Mouse (Mus musculus): Measurements from ENCODE around the gene Fgfr2. TPM values are rescaled to one million over a fixed set of nuclear protein-coding genes. Genes with fewer than 3 reads are reported as not detected.

Fgfr2 gene
- total and polyA plus RNA-seq, 2 experiments from 2014 or later = 17.1 to 47.6 TPM

DNA sequence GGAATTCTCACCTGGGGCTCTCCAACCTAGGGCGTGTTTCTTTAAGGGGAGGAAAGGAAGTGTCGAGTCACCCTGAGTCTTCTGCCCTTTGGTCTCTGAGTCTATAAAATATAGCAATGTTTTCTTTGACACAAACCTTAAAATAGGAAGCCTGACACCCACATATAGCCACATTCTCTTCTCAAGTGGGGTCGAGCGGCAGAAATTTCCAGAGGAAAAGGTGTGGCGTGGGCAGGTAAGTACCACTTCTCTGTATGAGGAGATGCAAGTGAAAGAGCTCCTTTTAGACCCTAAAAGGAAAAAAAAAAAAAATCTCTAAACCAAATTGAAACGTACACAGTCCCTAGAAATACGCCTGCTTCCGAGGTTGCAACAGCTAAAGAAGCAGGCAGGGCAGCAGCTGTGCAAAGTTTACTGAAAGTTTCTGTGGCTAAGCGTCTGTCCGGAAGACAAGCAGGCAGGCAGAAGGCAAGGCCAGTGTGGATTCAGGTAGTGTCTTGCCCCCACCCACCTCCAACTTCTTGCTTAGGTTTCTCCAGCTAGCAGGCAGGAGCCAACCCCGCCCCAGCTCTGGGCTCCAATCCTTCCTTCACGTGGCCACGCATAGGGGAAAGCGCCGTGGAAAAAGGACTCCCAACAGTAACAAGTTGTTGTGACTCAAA, 2477.7 kb downstream of the Fgfr2 start:
- Histone ChIP-seq H3K4me1 (ENCODE audit: insufficient read depth) (peaks cover 5% of the 10 kb centered on the region; the same call in 1 of the 2 replicates), H3K9ac (peak overlapping the region; percentile 40; the same call in 1 of the 2 replicates), H3K27me3 (ENCODE audit: insufficient read depth, low read length) (peaks cover 9% of the 10 kb centered on the region), H3K4me3 (ENCODE audit: low read depth, low read length) (peak overlapping the region; percentile 37), H3K4me2 (ENCODE audit: low read depth) (peak overlapping the region; percentile 98), H3K27ac (ENCODE audit: low read depth, low read length) (no peak overlapping the region), H3K36me3 (ENCODE audit: insufficient read depth) (no peaks in the 10 kb centered on the region), H3K9me3 (ENCODE audit: low read length) (no peaks in the 10 kb centered on the region)
- ATAC-seq = no peak
- DNase-seq = no peak
- no peak for TF ChIP-seq CTCF (IDR thresholded peaks at IDR 0.05; ENCODE audit: low read depth)
- 22% methylated on average over 15 of the region's 15 CpGs for WGBS

- 76% methylated on average over 9 of the region's 9 CpGs for WGBS
- peaks cover under 1% of the 10 kb centered on the region; the same call in 1 of the 2 replicates for H3K27me3 ChIP-seq (ENCODE audit: insufficient read depth, low read length)
- TF ChIP-seq CTCF (IDR thresholded peaks at IDR 0.05; ENCODE audit: low read depth) = no peak
- no peaks in the 10 kb centered on the region for H3K36me3 ChIP-seq (ENCODE audit: insufficient read depth)
- H3K4me1 ChIP-seq (ENCODE audit: insufficient read depth) = no peaks in the 10 kb centered on the region
- no peaks in the 10 kb centered on the region for H3K9me3 ChIP-seq (ENCODE audit: low read length)
- DNase-seq = no peak
- no peak overlapping the region for H3K9ac ChIP-seq
- no peak overlapping the region for H3K27ac ChIP-seq (ENCODE audit: low read depth, low read length)
- no peak overlapping the region for H3K4me2 ChIP-seq (ENCODE audit: low read depth)
- no peak overlapping the region for H3K4me3 ChIP-seq (ENCODE audit: low read depth, low read length)
- ATAC-seq = no peak
Observed at GRCm38 (mm10) chr7:130640681-130641080, 2482.5 kb downstream of the Fgfr2 start.

GRCm38 (mm10) chr7:130637811-130638210, 2485.3 kb downstream of the Fgfr2 start:
- H3K4me3 ChIP-seq (ENCODE audit: low read depth, low read length) = no peak overlapping the region
- no peak for TF ChIP-seq CTCF (IDR thresholded peaks at IDR 0.05; ENCODE audit: low read depth)
- ATAC-seq = no peak
- H3K9ac ChIP-seq = no peak overlapping the region
- WGBS = 41% methylated on average over 6 of the region's 6 CpGs
- H3K36me3 ChIP-seq (ENCODE audit: insufficient read depth) = no peaks in the 10 kb centered on the region
- H3K27me3 ChIP-seq (ENCODE audit: insufficient read depth, low read length) = no peaks in the 10 kb centered on the region
- H3K4me1 ChIP-seq (ENCODE audit: insufficient read depth) = no peaks in the 10 kb centered on the region
- H3K4me2 ChIP-seq (ENCODE audit: low read depth) = no peak overlapping the region
- H3K9me3 ChIP-seq (ENCODE audit: low read length) = no peaks in the 10 kb centered on the region
- DNase-seq = no peak
- H3K27ac ChIP-seq (ENCODE audit: low read depth, low read length) = no peak overlapping the region

DNA sequence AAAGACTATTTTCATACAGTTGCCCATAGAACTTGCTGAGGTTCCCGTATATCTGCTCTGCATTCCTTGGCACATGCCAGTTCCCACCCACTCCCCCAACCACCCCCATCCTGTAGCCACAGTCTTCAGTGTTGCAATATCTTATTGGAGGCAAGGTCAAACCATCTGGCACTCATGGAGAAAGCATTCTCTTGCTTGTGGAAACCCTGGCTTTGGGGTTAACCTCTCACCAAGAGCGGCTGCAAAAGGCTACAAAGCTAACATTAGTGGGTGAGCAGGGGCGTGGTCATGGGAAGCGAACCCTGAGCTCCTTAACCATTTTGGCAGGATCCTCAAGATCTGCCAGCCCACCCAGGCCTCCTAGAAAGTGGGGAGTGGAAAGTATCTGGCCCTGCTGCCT, 2486.2 kb downstream of the Fgfr2 start:
- ATAC-seq = no peak
- no peak for DNase-seq
- H3K4me2 ChIP-seq (ENCODE audit: low read depth) = no peak overlapping the region
- H3K4me1 ChIP-seq (ENCODE audit: insufficient read depth) = no peaks in the 10 kb centered on the region
- no peaks in the 10 kb centered on the region for H3K36me3 ChIP-seq (ENCODE audit: insufficient read depth)
- TF ChIP-seq CTCF (IDR thresholded peaks at IDR 0.05; ENCODE audit: low read depth) = no peak
- WGBS = 89% methylated on average over 4 of the region's 4 CpGs
- H3K27ac ChIP-seq (ENCODE audit: low read depth, low read length) = no peak overlapping the region
- H3K9me3 ChIP-seq (ENCODE audit: low read length) = no peaks in the 10 kb centered on the region
- no peak overlapping the region for H3K4me3 ChIP-seq (ENCODE audit: low read depth, low read length)
- H3K27me3 ChIP-seq (ENCODE audit: insufficient read depth, low read length) = no peaks in the 10 kb centered on the region
- H3K9ac ChIP-seq = no peak overlapping the region

GRCm38 (mm10) chr7:130636274-130636673, 2486.9 kb downstream of the Fgfr2 start:
- no peaks in the 10 kb centered on the region for H3K27me3 ChIP-seq (ENCODE audit: insufficient read depth, low read length)
- no peaks in the 10 kb centered on the region for H3K4me1 ChIP-seq (ENCODE audit: insufficient read depth)
- H3K9ac ChIP-seq = no peak overlapping the region
- 85% methylated on average over 3 of the region's 3 CpGs for WGBS
- H3K4me3 ChIP-seq (ENCODE audit: low read depth, low read length) = no peak overlapping the region
- no peak for DNase-seq
- no peak for ATAC-seq
- TF ChIP-seq CTCF (IDR thresholded peaks at IDR 0.05; ENCODE audit: low read depth) = no peak
- H3K4me2 ChIP-seq (ENCODE audit: low read depth) = no peak overlapping the region
- no peaks in the 10 kb centered on the region for H3K9me3 ChIP-seq (ENCODE audit: low read length)
- H3K27ac ChIP-seq (ENCODE audit: low read depth, low read length) = no peak overlapping the region
- no peaks in the 10 kb centered on the region for H3K36me3 ChIP-seq (ENCODE audit: insufficient read depth)

GRCm38 (mm10) chr7:130635212-130635611, 2487.9 kb downstream of the Fgfr2 start:
- H3K9me3 ChIP-seq (ENCODE audit: low read length) = no peaks in the 10 kb centered on the region
- H3K4me2 ChIP-seq (ENCODE audit: low read depth) = no peak overlapping the region
- H3K27ac ChIP-seq (ENCODE audit: low read depth, low read length) = no peak overlapping the region
- H3K4me1 ChIP-seq (ENCODE audit: insufficient read depth) = no peaks in the 10 kb centered on the region
- 65% methylated on average over 7 of the region's 7 CpGs for WGBS
- TF ChIP-seq CTCF (IDR thresholded peaks at IDR 0.05; ENCODE audit: low read depth) = no peak
- H3K27me3 ChIP-seq (ENCODE audit: insufficient read depth, low read length) = no peaks in the 10 kb centered on the region
- H3K9ac ChIP-seq = no peak overlapping the region
- ATAC-seq (no peak), DNase-seq (no peak)
- H3K36me3 ChIP-seq (ENCODE audit: insufficient read depth) = no peaks in the 10 kb centered on the region
- H3K4me3 ChIP-seq (ENCODE audit: low read depth, low read length) = no peak overlapping the region

DNA sequence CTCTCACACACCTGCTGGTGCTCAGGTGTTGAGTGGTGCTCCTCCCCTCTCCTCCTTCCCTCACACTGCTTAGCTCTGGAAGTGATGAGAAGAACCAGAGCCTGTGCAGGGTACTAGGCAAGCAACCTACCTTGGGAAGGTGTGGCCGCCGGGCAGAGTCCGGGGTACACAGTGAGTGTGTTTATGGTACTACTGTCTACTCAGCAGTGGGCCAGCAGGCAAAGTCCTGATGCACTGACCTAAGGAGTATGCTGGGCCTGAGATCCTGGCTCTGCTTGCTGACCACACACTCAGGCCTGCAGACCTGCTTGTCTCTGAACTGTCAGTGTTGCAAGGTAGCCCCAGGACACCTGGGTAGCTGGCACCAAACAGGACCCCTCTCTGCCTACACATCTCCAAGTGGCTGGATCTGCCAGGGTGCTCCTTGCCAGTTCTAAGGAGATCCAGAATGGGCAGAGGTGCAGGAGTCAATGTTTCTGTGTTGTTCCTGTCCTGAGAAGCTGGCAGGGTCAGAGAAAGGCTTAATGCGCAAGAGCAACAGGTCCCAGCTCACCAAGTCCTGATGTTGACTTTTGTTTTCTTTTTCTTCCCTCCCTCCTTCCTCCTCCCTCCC, 2488.8 kb downstream of the Fgfr2 start:
- Histone ChIP-seq H3K4me2 (ENCODE audit: low read depth) (no peak overlapping the region), H3K9ac (no peak overlapping the region), H3K4me3 (ENCODE audit: low read depth, low read length) (no peak overlapping the region), H3K9me3 (ENCODE audit: low read length) (no peaks in the 10 kb centered on the region), H3K36me3 (ENCODE audit: insufficient read depth) (no peaks in the 10 kb centered on the region), H3K4me1 (ENCODE audit: insufficient read depth) (no peaks in the 10 kb centered on the region), H3K27me3 (ENCODE audit: insufficient read depth, low read length) (no peaks in the 10 kb centered on the region), H3K27ac (ENCODE audit: low read depth, low read length) (no peak overlapping the region)
- TF ChIP-seq CTCF (IDR thresholded peaks at IDR 0.05; ENCODE audit: low read depth) = no peak
- no peak for DNase-seq
- ATAC-seq = no peak
- WGBS = 88% methylated on average over 4 of the region's 4 CpGs

Measured in forebrain, postnatal 0 days (tissue).